Mouse (Mus musculus): Measurements from ENCODE around the gene Slc9a8. TPM values are rescaled to one million over a fixed set of nuclear protein-coding genes. Genes with fewer than 3 reads are reported as not detected.

Gene Slc9a8
- total RNA-seq, 2 experiments from 2014 or later: 33.2 to 34.5 TPM

GRCm38 (mm10) chr2:167422150-167422470, 598 bp downstream of the Slc9a8 start:
- TF ChIP-seq CTCF (conservative IDR thresholded peaks at IDR 0.05): no peak
- H3K4me3 ChIP-seq: peak overlapping the region; percentile 89
- no peak for DNase-seq (ENCODE audit: low spot score in 2 of 2)
- H3K27ac ChIP-seq: peak overlapping the region; percentile 100

- Histone ChIP-seq H3K4me3 (no peak overlapping the region), H3K27ac (no peak overlapping the region)
- DNase-seq (ENCODE audit: low spot score in 2 of 2): no peak
- TF ChIP-seq CTCF (conservative IDR thresholded peaks at IDR 0.05): no peak
Measured at GRCm38 (mm10) chr2:167423031-167423611, 1.6 kb downstream of the Slc9a8 start.

GRCm38 (mm10) chr2:167424040-167424439, 2.5 kb downstream of the Slc9a8 start:
- DNase-seq (ENCODE audit: low spot score in 2 of 2): no peak
- TF ChIP-seq CTCF (conservative IDR thresholded peaks at IDR 0.05): no peak
- Histone ChIP-seq H3K27ac (no peak overlapping the region), H3K4me3 (no peak overlapping the region)

- no peak for TF ChIP-seq CTCF (conservative IDR thresholded peaks at IDR 0.05)
Measured at GRCm38 (mm10) chr2:167424516-167424915, 3.0 kb downstream of the Slc9a8 start.

GRCm38 (mm10) chr2:167425407-167425806, 3.9 kb downstream of the Slc9a8 start:
- no peak for DNase-seq (ENCODE audit: low spot score in 2 of 2)
- no peak overlapping the region for H3K4me3 ChIP-seq
- TF ChIP-seq CTCF (conservative IDR thresholded peaks at IDR 0.05): no peak
- no peak overlapping the region for H3K27ac ChIP-seq

More at GRCm38 (mm10) chr2:167424516-167424915, 3.0 kb downstream of the Slc9a8 start:
- no peak for DNase-seq (ENCODE audit: low spot score in 2 of 2)
- H3K27ac ChIP-seq: no peak overlapping the region
- H3K4me3 ChIP-seq: no peak overlapping the region

GRCm38 (mm10) chr2:167429596-167429995, 8.1 kb downstream of the Slc9a8 start:
- DNase-seq (ENCODE audit: low spot score in 2 of 2): no peak
- no peak overlapping the region for H3K27ac ChIP-seq

GRCm38 (mm10) chr2:167430737-167431417, 9.4 kb downstream of the Slc9a8 start:
- H3K4me3 ChIP-seq: no peak overlapping the region
- no peak for TF ChIP-seq CTCF (conservative IDR thresholded peaks at IDR 0.05)
- no peak for DNase-seq (ENCODE audit: low spot score in 2 of 2)
- no peak overlapping the region for H3K27ac ChIP-seq

More at GRCm38 (mm10) chr2:167429596-167429995, 8.1 kb downstream of the Slc9a8 start:
- H3K4me3 ChIP-seq: no peak overlapping the region
- no peak for TF ChIP-seq CTCF (conservative IDR thresholded peaks at IDR 0.05)

GRCm38 (mm10) chr2:167431418-167431776, 9.9 kb downstream of the Slc9a8 start:
- no peak for DNase-seq (ENCODE audit: low spot score in 2 of 2)
- no peak for TF ChIP-seq CTCF (conservative IDR thresholded peaks at IDR 0.05)
- Histone ChIP-seq H3K4me3 (no peak overlapping the region), H3K27ac (no peak overlapping the region)

- Histone ChIP-seq H3K27ac (peak overlapping the region; percentile 28), H3K4me3 (no peak overlapping the region)
- peak in 1 of 2 experiments; percentile 39 for DNase-seq (ENCODE audit: low spot score in 2 of 2)
- no peak for TF ChIP-seq CTCF (conservative IDR thresholded peaks at IDR 0.05)
Measured at GRCm38 (mm10) chr2:167434570-167434969, 13.1 kb downstream of the Slc9a8 start.

GRCm38 (mm10) chr2:167435631-167436030, 14.1 kb downstream of the Slc9a8 start:
- no peak for DNase-seq (ENCODE audit: low spot score in 2 of 2)
- H3K4me3 ChIP-seq: no peak overlapping the region
- H3K27ac ChIP-seq: peak overlapping the region; percentile 73; the same call in 1 of the 2 replicates
- TF ChIP-seq CTCF (conservative IDR thresholded peaks at IDR 0.05): no peak

- DNase-seq (ENCODE audit: low spot score in 2 of 2): peak; percentile 34 to 41
- peak; percentile 30 for TF ChIP-seq CTCF (conservative IDR thresholded peaks at IDR 0.05)
- peak overlapping the region; percentile 73 for H3K27ac ChIP-seq
- no peak overlapping the region for H3K4me3 ChIP-seq
Measured at GRCm38 (mm10) chr2:167436371-167436770, 14.9 kb downstream of the Slc9a8 start.

- Histone ChIP-seq H3K27ac (no peak overlapping the region), H3K4me3 (no peak overlapping the region)
- no peak for TF ChIP-seq CTCF (conservative IDR thresholded peaks at IDR 0.05)
- no peak for DNase-seq (ENCODE audit: low spot score in 2 of 2)
Measured at GRCm38 (mm10) chr2:167439422-167439821, 17.9 kb downstream of the Slc9a8 start.

- Histone ChIP-seq H3K27ac (no peak overlapping the region), H3K4me3 (no peak overlapping the region)
- no peak for DNase-seq (ENCODE audit: low spot score in 2 of 2)
- TF ChIP-seq CTCF (conservative IDR thresholded peaks at IDR 0.05): no peak
Measured at GRCm38 (mm10) chr2:167443411-167444193, 22.1 kb downstream of the Slc9a8 start.
